Mouse (Mus musculus) CH12.LX (cell line): ENCODE measurements at regions not wholly inside any gene's neighbourhood (a gene's known extent, or its start where the extent isn't known, plus 50 kb on each side); places are given as distances from the start of the nearest gene placed in this dataset.

Experiments used
- DNase-seq: peaks from one replicate; pipeline ENCODE4 v3.0.0-alpha.2; 2013; ENCODE audit errors: extremely low read depth
- H3K27ac ChIP-seq: 2 replicates; pipeline ENCODE4 v1.5.1; 2012; ENCODE audit warnings: low read depth, mild to moderate bottlenecking, control low read depth, moderate library complexity; ENCODE audit not compliant: insufficient read depth
- H3K27me3 ChIP-seq: replicated peaks from 2 replicates; pipeline ENCODE3; 2012; ENCODE audit warnings: inconsistent platforms
- H3K36me3 ChIP-seq, 2 experiments: replicated peaks in 1 of 2; 2 replicates each; pipeline versions ENCODE3 to v1.6.1; 2012; ENCODE audit warnings: inconsistent platforms in 1 of 2, low read length in 1 of 2, mild to moderate bottlenecking in 1 of 2, mixed read lengths in 1 of 2, moderate library complexity in 1 of 2; ENCODE audit not compliant: control insufficient read depth in 1 of 2, insufficient read depth in 1 of 2
- H3K4me1 ChIP-seq, 2 experiments: 2 replicates each; pipeline ENCODE4 v1.6.1; 2012; ENCODE audit warnings: inconsistent platforms in 1 of 2, moderate library complexity in 1 of 2; ENCODE audit not compliant: insufficient read depth in 2 of 2, control insufficient read depth in 1 of 2
- H3K4me2 ChIP-seq: 2 replicates; pipeline ENCODE4 v1.6.1; 2012; ENCODE audit warnings: low read depth, mild to moderate bottlenecking, control low read depth; ENCODE audit not compliant: poor library complexity, insufficient read depth, severe bottlenecking
- H3K4me3 ChIP-seq, 3 experiments: fragments of 150-350 bp in 1 of 3; sonication (generic) in 1 of 3; replicated peaks in 1 of 3; 2 replicates each; pipeline versions ENCODE3 to v1.5.1; 2011 to 2012; ENCODE audit warnings: low read depth in 2 of 3, low read length in 2 of 3, mild to moderate bottlenecking in 2 of 3, moderate library complexity in 2 of 3, control low read depth in 1 of 3, improper control_type of control experiment in 1 of 3, inconsistent platforms in 1 of 3, mixed read lengths in 1 of 3; ENCODE audit not compliant: poor library complexity in 1 of 3
- H3K79me2 ChIP-seq: replicated peaks from 2 replicates; pipeline ENCODE4 v1.6.1; 2012; ENCODE audit warnings: mild to moderate bottlenecking, moderate library complexity; ENCODE audit not compliant: control insufficient read depth, poor library complexity, insufficient read depth, severe bottlenecking; ENCODE audit errors: extremely low read depth
- H3K9ac ChIP-seq: 2 replicates; pipeline ENCODE4 v1.6.1; 2012; ENCODE audit warnings: low read depth, mild to moderate bottlenecking, control low read depth, moderate library complexity; ENCODE audit not compliant: insufficient read depth
- H3K9me3 ChIP-seq: replicated peaks from 2 replicates; pipeline ENCODE3; 2012; ENCODE audit warnings: low read length, inconsistent platforms, mixed read lengths
- BHLHE40 ChIP-seq: IDR thresholded peaks from 2 replicates; pipeline ENCODE4 v1.6.1; 2011; ENCODE audit warnings: mild to moderate bottlenecking, low read depth, low read length, improper control_type of control experiment
- CHD2 ChIP-seq: IDR thresholded peaks from 2 replicates; pipeline ENCODE4 v1.6.1; 2011; ENCODE audit warnings: low read length, improper control_type of control experiment
- CTCF ChIP-seq, 2 experiments: IDR thresholded peaks in 1 of 2; conservative IDR thresholded peaks in 1 of 2; 2 replicates each; pipeline ENCODE4 v1.5.1; 2011 to 2012; ENCODE audit warnings: low read depth in 2 of 2, low read length in 2 of 2, improper control_type of control experiment in 1 of 2, inconsistent platforms in 1 of 2, mild to moderate bottlenecking in 1 of 2, moderate library complexity in 1 of 2
- E2F4 ChIP-seq: IDR thresholded peaks from 2 replicates; pipeline ENCODE4 v1.6.1; 2011; ENCODE audit warnings: low read depth, low read length, improper control_type of control experiment; ENCODE audit not compliant: insufficient replicate concordance
- ELF1 ChIP-seq: IDR thresholded peaks from 2 replicates; pipeline ENCODE4 v1.6.1; 2014; ENCODE audit warnings: low read depth, mild to moderate bottlenecking, inconsistent platforms, low read length, improper control_type of control experiment
- HCFC1 ChIP-seq: IDR thresholded peaks from 2 replicates; pipeline ENCODE4 v1.6.1; 2012; ENCODE audit warnings: low read depth, mild to moderate bottlenecking, inconsistent platforms, low read length, improper control_type of control experiment
- JUN ChIP-seq: IDR thresholded peaks from 2 replicates; pipeline ENCODE4 v1.6.1; 2011; ENCODE audit warnings: low read depth, mild to moderate bottlenecking, low read length, improper control_type of control experiment, moderate library complexity; ENCODE audit not compliant: insufficient read depth
- MAZ ChIP-seq: IDR thresholded peaks from 2 replicates; pipeline ENCODE4 v1.6.1; 2012; ENCODE audit warnings: low read depth, mild to moderate bottlenecking, inconsistent platforms, low read length, improper control_type of control experiment, moderate library complexity
- NELFE ChIP-seq: IDR thresholded peaks from 2 replicates; pipeline ENCODE4 v1.6.1; 2011; ENCODE audit warnings: low read depth, low read length, improper control_type of control experiment
- NRF1 ChIP-seq: IDR thresholded peaks from 2 replicates; pipeline ENCODE4 v1.6.1; 2014; ENCODE audit warnings: low read depth, mild to moderate bottlenecking, inconsistent platforms, low read length, improper control_type of control experiment, moderate library complexity
- PAX5 ChIP-seq: IDR thresholded peaks from 2 replicates; pipeline ENCODE4 v1.6.1; 2012; ENCODE audit warnings: low read length, inconsistent platforms, mixed read lengths
- POLR2A ChIP-seq: IDR thresholded peaks from 2 replicates; pipeline ENCODE4 v1.6.1; 2011; ENCODE audit warnings: low read depth, mild to moderate bottlenecking, improper control_type of control experiment, low read length
- POLR2AphosphoS2 ChIP-seq: IDR thresholded peaks from 2 replicates; pipeline ENCODE4 v1.6.1; 2011; ENCODE audit warnings: low read depth, low read length, improper control_type of control experiment
- TBP ChIP-seq: conservative IDR thresholded peaks from 2 replicates; pipeline ENCODE4 v1.6.1; 2011; ENCODE audit warnings: low read depth, low read length, improper control_type of control experiment
- UBTF ChIP-seq: IDR thresholded peaks from 2 replicates; pipeline ENCODE4 v1.6.1; 2012; ENCODE audit warnings: low read depth, mild to moderate bottlenecking, inconsistent platforms, low read length, improper control_type of control experiment, moderate library complexity
- USF2 ChIP-seq: conservative IDR thresholded peaks from 2 replicates; pipeline ENCODE4 v1.6.1; 2011; ENCODE audit warnings: low read depth, low read length, improper control_type of control experiment
- ZKSCAN1 ChIP-seq: IDR thresholded peaks from 2 replicates; pipeline ENCODE4 v1.6.1; 2012; ENCODE audit warnings: low read depth, inconsistent platforms, low read length, improper control_type of control experiment, borderline replicate concordance
- ZMIZ1 ChIP-seq: IDR thresholded peaks from 2 replicates; pipeline ENCODE4 v1.6.1; 2012; ENCODE audit warnings: low read depth, mild to moderate bottlenecking, inconsistent platforms, low read length, improper control_type of control experiment
- dilution Hi-C: fragments of 300-500 bp; cut with MboI; formaldehyde crosslinking; loops from 2 replicates; pipeline ENCODE4 v1.14.3; 2020; ENCODE audit warnings: low sequenced_read_pairs; ENCODE audit not compliant: extremely low pct_unique_long_range_greater_than_20kb, extremely low pct_ligation_motif_present
- in situ Hi-C: fragments of 300-500 bp; cut with MboI; formaldehyde crosslinking; loops from 3 replicates; pipeline ENCODE4 v1.14.3; 2019; ENCODE audit warnings: low sequenced_read_pairs, low pct_ligation_motif_present, low pct_unique_long_range_greater_than_20kb, mixed read lengths

DNA sequence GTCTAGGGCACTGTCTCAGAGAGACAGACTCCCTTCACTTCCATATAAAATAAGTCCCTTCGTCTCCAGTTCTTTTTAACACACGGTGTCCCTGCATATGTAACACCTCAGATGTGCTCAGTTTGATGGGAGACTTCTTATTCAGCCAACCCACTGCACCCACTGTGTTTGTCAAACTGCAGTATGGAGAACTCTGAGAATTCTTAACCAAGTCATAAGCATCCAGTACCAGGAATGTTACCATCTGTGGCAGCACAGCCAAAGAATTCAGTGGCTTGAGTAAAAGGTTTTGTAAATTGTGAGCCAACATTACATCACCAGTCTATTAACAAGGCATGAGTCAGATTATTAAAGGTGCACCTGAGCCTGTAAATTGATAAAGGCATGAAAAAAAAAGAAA, 65.7 kb upstream of the Ptgfr start:
- Histone ChIP-seq H3K79me2 (no peaks in the 10 kb centered on the region), H3K36me3 (no peaks in the 10 kb centered on the region), H3K27ac (no peak overlapping the region), H3K9ac (no peak overlapping the region), H3K4me1 (peaks cover 0 to 3% of the 10 kb centered on the region in 2 experiments; a peak in 1 of 4 replicates), H3K4me2 (no peak overlapping the region), H3K9me3 (no peaks in the 10 kb centered on the region), H3K27me3 (no peaks in the 10 kb centered on the region), H3K4me3 (no peak overlapping the region)
- in situ Hi-C loops (no loop called here), dilution Hi-C loops (no loop called here)
- TF ChIP-seq NRF1 (no peak), E2F4 (no peak), CTCF (conservative IDR thresholded peaks at IDR 0.05 in 1 of 2, IDR thresholded peaks at IDR 0.05 in 1 of 2; ENCODE audit: low read depth in 2 of 2, low read length in 2 of 2) (no peak), USF2 (no peak), PAX5 (no peak), JUN (no peak), UBTF (no peak), POLR2A (no peak), HCFC1 (no peak)
- DNase-seq = no peak

DNA sequence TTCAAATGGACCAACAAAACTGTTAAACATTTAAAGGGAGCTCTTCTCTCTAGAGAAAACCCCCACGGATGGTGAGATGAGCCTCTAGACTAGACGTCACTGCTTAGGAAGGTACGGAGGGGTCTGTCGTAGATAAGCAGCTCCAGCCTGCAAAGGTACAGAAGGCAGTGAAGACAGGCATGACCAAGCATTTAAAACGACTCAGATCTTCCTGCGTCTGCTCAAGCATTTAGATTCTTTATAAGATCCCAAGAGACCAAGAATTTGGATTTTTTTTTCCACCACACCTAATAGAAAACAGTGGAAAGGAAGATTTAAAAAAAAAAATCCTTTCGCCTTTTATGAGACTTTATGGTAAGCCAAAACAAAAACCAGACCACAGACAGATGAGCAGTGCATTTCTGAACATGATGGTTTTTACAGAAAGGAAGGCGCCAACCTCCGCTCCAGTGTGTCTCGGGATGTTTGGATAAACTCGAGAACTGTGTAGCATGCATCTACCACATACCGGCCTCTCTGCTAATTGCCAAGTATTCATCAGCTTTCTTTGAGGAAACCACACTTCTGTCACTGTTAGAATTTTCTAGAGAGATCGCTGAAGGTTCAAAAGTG, 64.9 kb upstream of the Ptgfr start:
- Histone ChIP-seq H3K4me3 (no peak overlapping the region), H3K4me2 (no peak overlapping the region), H3K27ac (no peak overlapping the region), H3K79me2 (no peaks in the 10 kb centered on the region), H3K9me3 (no peaks in the 10 kb centered on the region), H3K27me3 (no peaks in the 10 kb centered on the region), H3K4me1 (peaks cover 0 to 3% of the 10 kb centered on the region in 2 experiments; a peak in 1 of 4 replicates), H3K36me3 (no peaks in the 10 kb centered on the region), H3K9ac (no peak overlapping the region)
- no peak for DNase-seq
- TF ChIP-seq POLR2AphosphoS2 (no peak), BHLHE40 (no peak), CHD2 (no peak), POLR2A (no peak), ZKSCAN1 (no peak), TBP (no peak), JUN (no peak), ZMIZ1 (no peak), ELF1 (no peak), NELFE (no peak), PAX5 (no peak), MAZ (no peak)
- dilution Hi-C loops (no loop called here), in situ Hi-C loops (no loop called here)
